Mouse (Mus musculus): ENCODE measurements around the gene Izumo1r. TPM values are rescaled to one million over a fixed set of nuclear protein-coding genes. Genes with fewer than 3 reads are reported as not detected.

Gene Izumo1r
- polyA plus RNA-seq, 1 experiment from 2014 or later: not detected

- H3K4me1 ChIP-seq (ENCODE audit: insufficient read depth, low read length): 0 out of 2 replicates have a peak, but pooled peaks cover 7% of the 10 kb centered on the region
- H3K9ac ChIP-seq (replicated peaks; ENCODE audit: low read length): no peak overlapping the region
- H3K36me3 ChIP-seq (ENCODE audit: insufficient read depth, low read length): peaks cover 13% of the 10 kb centered on the region; the same call in 1 of the 2 replicates
- H3K4me2 ChIP-seq (replicated peaks; ENCODE audit: low read depth, low read length): no peak overlapping the region
- H3K9me3 ChIP-seq (ENCODE audit: low read length): no peaks in the 10 kb centered on the region
- no peak overlapping the region for H3K27ac ChIP-seq (ENCODE audit: low read length)
- ATAC-seq (ENCODE audit: low FRiP score, low TSS enrichment): no peak; the same call in 1 of the 2 replicates
- 49% methylated on average over 5 of the region's 5 CpGs for WGBS
- H3K4me3 ChIP-seq (ENCODE audit: low read length): no peak overlapping the region
- no peaks in the 10 kb centered on the region for H3K27me3 ChIP-seq (ENCODE audit: insufficient read depth, low read length)
These were observed 63.8 kb downstream of the Izumo1r start for GRCm38 (mm10) chr9:14839970-14840369.

- Histone ChIP-seq H3K36me3 (ENCODE audit: insufficient read depth, low read length) (peaks cover 18% of the 10 kb centered on the region; the same call in 1 of the 2 replicates), H3K9ac (replicated peaks; ENCODE audit: low read length) (no peak overlapping the region), H3K4me3 (ENCODE audit: low read length) (no peak overlapping the region), H3K27me3 (ENCODE audit: insufficient read depth, low read length) (no peaks in the 10 kb centered on the region), H3K4me2 (replicated peaks; ENCODE audit: low read depth, low read length) (no peak overlapping the region), H3K4me1 (ENCODE audit: insufficient read depth, low read length) (0 out of 2 replicates have a peak, but pooled peaks cover 7% of the 10 kb centered on the region), H3K27ac (ENCODE audit: low read length) (no peak overlapping the region), H3K9me3 (ENCODE audit: low read length) (no peaks in the 10 kb centered on the region)
- ATAC-seq (ENCODE audit: low FRiP score, low TSS enrichment): peak; percentile 84
- WGBS: 31% methylated on average over 7 of the region's 7 CpGs
These were observed 64.2 kb downstream of the Izumo1r start for GRCm38 (mm10) chr9:14839527-14839926.

Other genes starting within 250 kb of the Izumo1r start
- gene Piwil4, start 163.2 kb downstream of the Izumo1r start, polyA plus RNA-seq (2015; fragmentation: Nextera tagmentation; extraction: Ambion mirVana): 0.30 TPM in 1 of 2 replicates, not detected in the other
- gene Fut4, start 151.6 kb downstream of the Izumo1r start, polyA plus RNA-seq (2015; fragmentation: Nextera tagmentation; extraction: Ambion mirVana): 3.0 and 3.2 TPM in 2 replicates
- not detected in 2 replicates for gene 1700012B09Rik, start 132.9 kb downstream of the Izumo1r start, polyA plus RNA-seq (2015; fragmentation: Nextera tagmentation; extraction: Ambion mirVana)
- 23.8 and 25.6 TPM in 2 replicates for gene Mre11a, start 119.3 kb downstream of the Izumo1r start, polyA plus RNA-seq (2015; fragmentation: Nextera tagmentation; extraction: Ambion mirVana)
- gene Ankrd49, start 119.1 kb downstream of the Izumo1r start, polyA plus RNA-seq (2015; fragmentation: Nextera tagmentation; extraction: Ambion mirVana): 40.3 and 40.5 TPM in 2 replicates
- gene Gpr83, start 43.7 kb downstream of the Izumo1r start, polyA plus RNA-seq (2015; fragmentation: Nextera tagmentation; extraction: Ambion mirVana): 0.49 and 0.53 TPM in 2 replicates
- gene Panx1, start 141.5 kb upstream of the Izumo1r start, polyA plus RNA-seq (2015; fragmentation: Nextera tagmentation; extraction: Ambion mirVana): 40.7 and 42.6 TPM in 2 replicates
- gene Hephl1, start 208.2 kb upstream of the Izumo1r start, polyA plus RNA-seq (2015; fragmentation: Nextera tagmentation; extraction: Ambion mirVana): not detected in 2 replicates